Mouse (Mus musculus): ENCODE measurements around the gene Vmn2r39. TPM values are rescaled to one million over a fixed set of nuclear protein-coding genes. Genes with fewer than 3 reads are reported as not detected.
"Not testable (repeated sequence)": the region's sequence is repeated elsewhere in the genome, so short reads cannot be mapped to it uniquely, and the experiment has no call there.

The Vmn2r39 gene
- not detected in 2 replicates for polyA plus RNA-seq (2015; fragmentation: Nextera tagmentation; extraction: Ambion mirVana)

DNA sequence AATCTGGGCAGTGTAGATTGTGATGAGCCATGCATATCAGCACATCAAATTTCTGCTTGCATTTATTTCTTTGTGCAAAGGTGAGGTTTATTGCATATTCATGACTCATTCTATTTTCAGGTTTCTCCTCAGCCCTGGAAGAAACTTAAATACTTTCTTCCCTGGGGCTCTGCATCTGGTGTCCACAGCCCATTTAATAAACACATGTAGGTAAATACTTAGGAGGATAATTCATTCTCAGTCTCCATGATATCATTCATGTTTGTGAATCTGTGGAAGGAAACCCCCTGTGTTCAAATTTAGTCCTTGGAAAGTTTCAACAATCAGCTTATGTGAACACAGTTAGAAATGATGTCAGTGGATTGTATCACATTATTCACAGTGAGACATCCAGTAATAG is at the start of gene Vmn2r39:
Gene Vmn2r39 (minus strand): TSS at position 101 of the 400 bp plus-strand sequence.
- H3K9me3 ChIP-seq (ENCODE audit: control insufficient read depth, low read length); H3K9ac ChIP-seq (ENCODE audit: low read depth, low read length); H3K27ac ChIP-seq (ENCODE audit: low read length); ATAC-seq; H3K4me2 ChIP-seq (ENCODE audit: low read depth, low read length); H3K4me3 ChIP-seq (ENCODE audit: low read length); H3K4me1 ChIP-seq (ENCODE audit: control insufficient read depth, insufficient read depth, low read length); H3K27me3 ChIP-seq (replicated peaks; ENCODE audit: control insufficient read depth, insufficient read depth, low read length); H3K36me3 ChIP-seq (ENCODE audit: control insufficient read depth, insufficient read depth, low read length): not testable (repeated sequence)

DNA sequence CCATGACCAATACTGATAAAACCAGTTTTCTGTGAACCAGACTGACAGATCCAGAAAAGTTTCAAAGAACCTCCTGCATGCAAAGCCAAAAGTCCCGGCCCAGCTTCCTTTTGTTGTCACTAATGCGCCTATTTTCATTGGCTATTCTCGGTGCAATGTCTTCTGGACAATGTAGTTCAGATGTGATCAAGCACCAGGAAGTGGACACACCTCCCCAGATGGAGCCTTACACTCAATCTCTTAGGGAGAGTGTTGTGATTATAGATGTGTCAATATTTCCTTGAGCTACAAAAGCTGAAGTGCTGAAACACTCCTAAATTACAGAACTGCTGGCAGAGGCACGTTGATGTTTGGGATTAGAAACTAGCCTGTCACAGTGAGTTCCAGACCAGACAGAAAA is 34.8 kb upstream of the Vmn2r39 start:
- H3K27me3 ChIP-seq (replicated peaks; ENCODE audit: control insufficient read depth, insufficient read depth, low read length); H3K36me3 ChIP-seq (ENCODE audit: control insufficient read depth, insufficient read depth, low read length); ATAC-seq; H3K9me3 ChIP-seq (ENCODE audit: control insufficient read depth, low read length); H3K4me2 ChIP-seq (ENCODE audit: low read depth, low read length); H3K4me3 ChIP-seq (ENCODE audit: low read length); H3K9ac ChIP-seq (ENCODE audit: low read depth, low read length); H3K4me1 ChIP-seq (ENCODE audit: control insufficient read depth, insufficient read depth, low read length); H3K27ac ChIP-seq (ENCODE audit: low read length): not testable (repeated sequence)
- WGBS = 82% methylated on average over 4 of the region's 4 CpGs

Other genes with a start within 250 kb of the Vmn2r39 start
- not detected in 2 replicates for gene Vmn2r40, start 99.4 kb downstream of the Vmn2r39 start, polyA plus RNA-seq (2015; fragmentation: Nextera tagmentation; extraction: Ambion mirVana)
- not detected in 2 replicates for gene Vmn2r38, start 67.1 kb upstream of the Vmn2r39 start, polyA plus RNA-seq (2015; fragmentation: Nextera tagmentation; extraction: Ambion mirVana)
- gene Vmn2r37, start 192.9 kb upstream of the Vmn2r39 start, polyA plus RNA-seq (2015; fragmentation: Nextera tagmentation; extraction: Ambion mirVana) = not detected in 2 replicates

All from intestine, embryonic 16.5 days (tissue).